Mouse (Mus musculus) CH12.LX (cell line): Measurements from ENCODE around the gene Psme4. TPM values are rescaled to one million over a fixed set of nuclear protein-coding genes. Genes with fewer than 3 reads are reported as not detected.
"Not testable (repeated sequence)": the region's sequence is repeated elsewhere in the genome, so short reads cannot be mapped to it uniquely, and the experiment has no call there.

Experiments used
- DNase-seq: peaks from one replicate; pipeline ENCODE4 v3.0.0-alpha.2; 2013; ENCODE audit errors: extremely low read depth
- H3K27ac ChIP-seq: 2 replicates; pipeline ENCODE4 v1.5.1; 2012; ENCODE audit warnings: low read depth, mild to moderate bottlenecking, control low read depth, moderate library complexity; ENCODE audit not compliant: insufficient read depth
- H3K27me3 ChIP-seq: replicated peaks from 2 replicates; pipeline ENCODE3; 2012; ENCODE audit warnings: inconsistent platforms
- H3K36me3 ChIP-seq, 2 experiments: replicated peaks in 1 of 2; 2 replicates each; pipeline versions ENCODE3 to v1.6.1; 2012; ENCODE audit warnings: inconsistent platforms in 1 of 2, low read length in 1 of 2, mild to moderate bottlenecking in 1 of 2, mixed read lengths in 1 of 2, moderate library complexity in 1 of 2; ENCODE audit not compliant: control insufficient read depth in 1 of 2, insufficient read depth in 1 of 2
- H3K4me1 ChIP-seq, 2 experiments: 2 replicates each; pipeline ENCODE4 v1.6.1; 2012; ENCODE audit warnings: inconsistent platforms in 1 of 2, moderate library complexity in 1 of 2; ENCODE audit not compliant: insufficient read depth in 2 of 2, control insufficient read depth in 1 of 2
- H3K4me2 ChIP-seq: 2 replicates; pipeline ENCODE4 v1.6.1; 2012; ENCODE audit warnings: low read depth, mild to moderate bottlenecking, control low read depth; ENCODE audit not compliant: poor library complexity, insufficient read depth, severe bottlenecking
- H3K4me3 ChIP-seq, 3 experiments: fragments of 150-350 bp in 1 of 3; sonication (generic) in 1 of 3; replicated peaks in 1 of 3; 2 replicates each; pipeline versions ENCODE3 to v1.5.1; 2011 to 2012; ENCODE audit warnings: low read depth in 2 of 3, low read length in 2 of 3, mild to moderate bottlenecking in 2 of 3, moderate library complexity in 2 of 3, control low read depth in 1 of 3, improper control_type of control experiment in 1 of 3, inconsistent platforms in 1 of 3, mixed read lengths in 1 of 3; ENCODE audit not compliant: poor library complexity in 1 of 3
- H3K79me2 ChIP-seq: replicated peaks from 2 replicates; pipeline ENCODE4 v1.6.1; 2012; ENCODE audit warnings: mild to moderate bottlenecking, moderate library complexity; ENCODE audit not compliant: control insufficient read depth, poor library complexity, insufficient read depth, severe bottlenecking; ENCODE audit errors: extremely low read depth
- H3K9ac ChIP-seq: 2 replicates; pipeline ENCODE4 v1.6.1; 2012; ENCODE audit warnings: low read depth, mild to moderate bottlenecking, control low read depth, moderate library complexity; ENCODE audit not compliant: insufficient read depth
- H3K9me3 ChIP-seq: replicated peaks from 2 replicates; pipeline ENCODE3; 2012; ENCODE audit warnings: low read length, inconsistent platforms, mixed read lengths
- BHLHE40 ChIP-seq: IDR thresholded peaks from 2 replicates; pipeline ENCODE4 v1.6.1; 2011; ENCODE audit warnings: mild to moderate bottlenecking, low read depth, low read length, improper control_type of control experiment
- CHD1 ChIP-seq: IDR thresholded peaks from 2 replicates; pipeline ENCODE4 v1.6.1; 2012; ENCODE audit warnings: low read depth, low read length, improper control_type of control experiment, inconsistent platforms
- CHD2 ChIP-seq: IDR thresholded peaks from 2 replicates; pipeline ENCODE4 v1.6.1; 2011; ENCODE audit warnings: low read length, improper control_type of control experiment
- EP300 ChIP-seq: IDR thresholded peaks from 2 replicates; pipeline ENCODE4 v1.6.1; 2011; ENCODE audit warnings: low read length, improper control_type of control experiment
- ETS1 ChIP-seq: conservative IDR thresholded peaks from 2 replicates; pipeline ENCODE4 v1.6.1; 2012; ENCODE audit warnings: low read depth, mild to moderate bottlenecking, inconsistent platforms, low read length, improper control_type of control experiment, moderate library complexity
- HCFC1 ChIP-seq: IDR thresholded peaks from 2 replicates; pipeline ENCODE4 v1.6.1; 2012; ENCODE audit warnings: low read depth, mild to moderate bottlenecking, inconsistent platforms, low read length, improper control_type of control experiment
- IRF4 ChIP-seq: IDR thresholded peaks from 2 replicates; pipeline ENCODE4 v1.6.1; 2014; ENCODE audit warnings: low read depth, mild to moderate bottlenecking, inconsistent platforms, low read length, improper control_type of control experiment
- JUND ChIP-seq: conservative IDR thresholded peaks from 2 replicates; pipeline ENCODE4 v1.6.1; 2011; ENCODE audit warnings: low read depth, low read length, improper control_type of control experiment
- MAZ ChIP-seq: IDR thresholded peaks from 2 replicates; pipeline ENCODE4 v1.6.1; 2012; ENCODE audit warnings: low read depth, mild to moderate bottlenecking, inconsistent platforms, low read length, improper control_type of control experiment, moderate library complexity
- MYC ChIP-seq: IDR thresholded peaks from 2 replicates; pipeline ENCODE4 v1.6.1; 2011; ENCODE audit warnings: low read depth, mild to moderate bottlenecking, improper control_type of control experiment, low read length
- NELFE ChIP-seq: IDR thresholded peaks from 2 replicates; pipeline ENCODE4 v1.6.1; 2011; ENCODE audit warnings: low read depth, low read length, improper control_type of control experiment
- NRF1 ChIP-seq: IDR thresholded peaks from 2 replicates; pipeline ENCODE4 v1.6.1; 2014; ENCODE audit warnings: low read depth, mild to moderate bottlenecking, inconsistent platforms, low read length, improper control_type of control experiment, moderate library complexity
- SIN3A ChIP-seq: IDR thresholded peaks from 2 replicates; pipeline ENCODE4 v1.6.1; 2012; ENCODE audit warnings: low read length, improper control_type of control experiment, inconsistent platforms
- ZC3H11A ChIP-seq: IDR thresholded peaks from 2 replicates; pipeline ENCODE4 v1.6.1; 2012; ENCODE audit warnings: low read depth, mild to moderate bottlenecking, inconsistent platforms, low read length, improper control_type of control experiment
- ZKSCAN1 ChIP-seq: IDR thresholded peaks from 2 replicates; pipeline ENCODE4 v1.6.1; 2012; ENCODE audit warnings: low read depth, inconsistent platforms, low read length, improper control_type of control experiment, borderline replicate concordance
- dilution Hi-C: fragments of 300-500 bp; cut with MboI; formaldehyde crosslinking; loops from 2 replicates; pipeline ENCODE4 v1.14.3; 2020; ENCODE audit warnings: low sequenced_read_pairs; ENCODE audit not compliant: extremely low pct_unique_long_range_greater_than_20kb, extremely low pct_ligation_motif_present
- in situ Hi-C: fragments of 300-500 bp; cut with MboI; formaldehyde crosslinking; loops from 3 replicates; pipeline ENCODE4 v1.14.3; 2019; ENCODE audit warnings: low sequenced_read_pairs, low pct_ligation_motif_present, low pct_unique_long_range_greater_than_20kb, mixed read lengths
- polyA plus RNA-seq: library from polyadenylated mRNA; unstranded; fragments of >175 nt; gene quantifications from 2 replicates; pipeline ENCODE4 v1.2.1, GENCODE M21; 2012; ENCODE audit warnings: low read depth; ENCODE audit not compliant: insufficient read length
- total RNA-seq, 2 experiments: library from RNA; depleted of rRNA; stranded (reverse); fragments of 300-350 nt in 1 of 2; fragments of >200 nt in 1 of 2; gene quantifications; 2 replicates each; pipeline ENCODE4 v1.2.3; 2012 to 2014

The Psme4 gene
- total and polyA plus RNA-seq, 3 experiments, result 30.7 to 43.8 (median 43.1) TPM

DNA sequence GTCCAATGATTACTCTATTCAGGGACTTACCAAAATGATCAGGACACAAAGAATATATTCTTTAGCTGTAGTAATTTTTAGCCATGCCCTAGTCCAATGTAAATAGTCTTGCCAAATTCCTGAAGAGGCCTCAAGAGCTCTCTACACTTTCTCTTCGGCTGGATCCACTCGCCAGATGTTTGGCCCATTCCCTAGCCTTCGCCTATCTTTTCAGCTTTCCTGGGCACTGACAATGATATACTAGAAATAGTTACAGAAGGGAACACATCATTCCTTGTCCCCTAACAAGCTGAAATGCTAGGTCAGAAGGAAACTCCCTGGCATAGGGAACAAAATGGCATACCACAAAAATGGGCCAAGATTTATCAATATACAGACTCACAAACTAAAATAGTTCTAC is 18.6 kb upstream of the Psme4 start:
- Histone ChIP-seq H3K27ac (no peak overlapping the region), H3K4me1 (peaks cover 0 to 6% of the 10 kb centered on the region in 2 experiments; a peak in 2 of 4 replicates), H3K9me3 (no peaks in the 10 kb centered on the region), H3K4me2 (no peak overlapping the region), H3K27me3 (no peaks in the 10 kb centered on the region), H3K4me3 (no peak overlapping the region), H3K9ac (no peak overlapping the region), H3K79me2 (no peaks in the 10 kb centered on the region), H3K36me3 (no peaks in the 10 kb centered on the region)
- dilution Hi-C loops (no loop called here), in situ Hi-C loops (no loop called here)
- TF ChIP-seq ZC3H11A (no peak), EP300 (no peak), BHLHE40 (no peak), ZKSCAN1 (no peak), NELFE (no peak), MAZ (no peak), SIN3A (no peak), ETS1 (no peak), CHD1 (no peak), IRF4 (no peak), MYC (no peak), CHD2 (no peak), HCFC1 (no peak), NRF1 (no peak), JUND (no peak)
- DNase-seq, result no peak

DNA sequence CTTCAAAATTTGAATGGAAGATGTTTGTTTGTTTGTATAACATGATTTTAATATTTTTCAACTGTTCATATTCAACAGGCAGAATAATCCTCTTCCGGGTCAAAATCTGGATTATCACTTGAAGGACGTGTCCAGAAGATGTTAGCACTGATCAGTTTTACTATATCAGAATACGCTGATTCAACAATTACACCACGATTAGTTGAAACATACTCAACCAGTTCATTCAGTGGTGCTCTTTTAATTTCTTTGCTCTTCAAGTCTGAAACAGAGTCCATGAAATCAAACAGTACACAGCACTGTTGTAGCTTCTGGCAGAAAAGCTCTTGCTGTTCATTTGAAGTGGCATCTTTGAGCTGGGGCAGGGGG is 17.1 kb upstream of the Psme4 start:
- H3K27me3 ChIP-seq, H3K4me2 ChIP-seq, in situ Hi-C loops, DNase-seq, H3K4me3 ChIP-seq, H3K27ac ChIP-seq, H3K36me3 ChIP-seq, H3K4me1 ChIP-seq, H3K9ac ChIP-seq, H3K9me3 ChIP-seq, H3K79me2 ChIP-seq, dilution Hi-C loops: not testable (repeated sequence)
